24 mouse cellular contexts compared by ENCODE assay signal in the genomic region with DNA sequence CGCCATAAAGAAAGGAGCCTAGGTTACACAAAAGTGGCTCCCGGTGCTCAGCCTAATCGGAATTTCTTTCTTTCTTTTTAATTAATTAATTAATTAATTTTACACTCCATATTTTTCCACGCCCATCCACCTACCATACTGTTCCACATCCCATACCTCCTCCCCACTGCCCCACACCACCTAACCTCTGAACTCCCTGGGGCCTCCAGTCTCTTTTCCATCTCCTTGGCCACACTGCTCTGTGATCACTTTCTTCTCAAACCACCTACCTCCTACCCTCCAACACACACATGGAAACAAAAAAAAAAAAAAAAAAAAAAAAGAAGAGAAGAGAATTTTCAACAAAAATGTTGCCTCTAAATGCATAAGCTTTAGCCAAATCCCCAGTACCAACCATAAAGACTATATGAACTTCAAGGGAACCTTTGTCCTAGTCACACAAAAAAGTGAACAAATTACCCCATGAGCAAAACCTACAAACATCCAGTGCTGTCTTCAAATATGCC. TPM values are rescaled to one million over a fixed set of nuclear protein-coding genes. Genes with fewer than 3 reads are reported as not detected.
DNase-seq lines count a peak whose midpoint lies in the region; ATAC-seq and TF ChIP-seq lines count a peak whose summit lies in the region.
"Had no signal": no experiment of that assay in that cellular context is flagged by ENCODE, and none has a peak within 500 bp of the region (broad histone marks: within the 10 kb centered on the region; RNA-seq: fewer than 3 reads in every experiment).

No protein-coding gene starts in this region.

- DNase-seq in lung, embryonic 14.5 days, result no peak
- DNase-seq in lung, postnatal 36 days, result no peak
- DNase-seq in ES-E14 (ENCODE audit: low read depth, low spot score), result no peak
- DNase-seq in forebrain, embryonic 14.5 days (ENCODE audit: low spot score), result no peak
- DNase-seq in spleen, postnatal 14 days (ENCODE audit: low spot score in 2 of 2), result no peak
- DNase-seq in layer of hippocampus, postnatal 10 days (ENCODE audit: low spot score in 2 of 2), result no peak
- DNase-seq: adrenal gland, postnatal 10 days; cerebellum, adult 8-10 months; cerebellum, postnatal 36 days; embryo, embryonic 11 days; kidney, adult 2 months; kidney, postnatal 36 days; left cerebral cortex, postnatal 4 days; lung, postnatal 4 days; thymus, adult 18-20 months; thymus, postnatal 4 days had no signal

- no peaks in the 10 kb centered on the region for H3K27me3 ChIP-seq in lung, embryonic 14.5 days (ENCODE audit: insufficient read depth, low read length)
- H3K27me3 ChIP-seq in forebrain, embryonic 14.5 days (replicated peaks; ENCODE audit: control insufficient read depth, insufficient read depth, low read length), result no peaks in the 10 kb centered on the region
- no peaks in the 10 kb centered on the region for H3K27me3 ChIP-seq in midbrain, embryonic 13.5 days
- H3K27me3 ChIP-seq: hindbrain, embryonic 15.5 days; neural tube, embryonic 13.5 days had no signal

- no peak overlapping the region for H3K4me3 ChIP-seq in lung, embryonic 14.5 days (ENCODE audit: low read depth, low read length)
- no peak overlapping the region for H3K4me3 ChIP-seq in ES-E14 (ENCODE audit: insufficient read depth in 1 of 2, low read depth in 1 of 2, low read length in 2 of 2, poor library complexity in 1 of 2, severe bottlenecking in 1 of 2)
- no peak overlapping the region for H3K4me3 ChIP-seq in forebrain, embryonic 14.5 days (ENCODE audit: low read depth, low read length)
- no peak overlapping the region for H3K4me3 ChIP-seq in midbrain, embryonic 13.5 days (replicated peaks)
- H3K4me3 ChIP-seq: hindbrain, embryonic 15.5 days; myocyte; neural tube, embryonic 13.5 days had no signal

- no peaks in the 10 kb centered on the region for H3K36me3 ChIP-seq in lung, embryonic 14.5 days (ENCODE audit: insufficient read depth)
- H3K36me3 ChIP-seq in ES-E14 (ENCODE audit: control insufficient read depth, insufficient read depth, low read length, poor library complexity, severe bottlenecking), result no peaks in the 10 kb centered on the region
- H3K36me3 ChIP-seq in forebrain, embryonic 14.5 days (ENCODE audit: control insufficient read depth, insufficient read depth, low read length), result peaks cover 2% of the 10 kb centered on the region; the same call in 1 of the 2 replicates
- H3K36me3 ChIP-seq in midbrain, embryonic 13.5 days, result no peaks in the 10 kb centered on the region
- H3K36me3 ChIP-seq: hindbrain, embryonic 15.5 days; neural tube, embryonic 13.5 days had no signal

- in situ Hi-C loops in ES-E14 (cut with MboI; ENCODE audit: low sequenced_read_pairs in 2 of 2, unreplicated experiment in 2 of 2), result no loop called here

- H3K27ac ChIP-seq in lung, embryonic 14.5 days (ENCODE audit: low read depth), result peak overlapping the region; percentile 55; the same call in 1 of the 2 replicates
- peak overlapping the region; percentile 49; the same call in 1 of the 2 replicates for H3K27ac ChIP-seq in ES-E14 (ENCODE audit: insufficient read depth, low read depth, low read length, poor library complexity, severe bottlenecking)
- H3K27ac ChIP-seq in forebrain, embryonic 14.5 days (ENCODE audit: low read depth, low read length), result no peak overlapping the region
- no peak overlapping the region for H3K27ac ChIP-seq in midbrain, embryonic 13.5 days
- H3K27ac ChIP-seq: hindbrain, embryonic 15.5 days; neural tube, embryonic 13.5 days had no signal

- TF ChIP-seq CTCF in lung, embryonic 14.5 days (IDR thresholded peaks at IDR 0.05; ENCODE audit: low read depth), result no peak

- peak; percentile 17; the same call in 1 of the 2 replicates for ATAC-seq in lung, embryonic 14.5 days (ENCODE audit: insufficient read depth)
- peak; percentile 37 for ATAC-seq in forebrain, embryonic 14.5 days
- ATAC-seq in midbrain, embryonic 13.5 days, result peak; percentile 80
- ATAC-seq in granulocyte monocyte progenitor cell, adult 5-6 weeks (replicated peaks; ENCODE audit: poor library complexity, severe bottlenecking), result no peak

- 52% methylated on average over 4 of the region's 4 CpGs for WGBS in lung, embryonic 14.5 days
- 8% methylated on average over 4 of the region's 4 CpGs for WGBS in forebrain, embryonic 14.5 days
- 16% methylated on average over 4 of the region's 4 CpGs for WGBS in midbrain, embryonic 13.5 days

- H3K9ac ChIP-seq in lung, embryonic 14.5 days, result no peak overlapping the region
- no peak overlapping the region for H3K9ac ChIP-seq in ES-E14 (ENCODE audit: insufficient read depth, low read depth, low read length, poor library complexity, severe bottlenecking)
- H3K9ac ChIP-seq in forebrain, embryonic 14.5 days (ENCODE audit: low read length), result no peak overlapping the region
- no peak overlapping the region for H3K9ac ChIP-seq in midbrain, embryonic 13.5 days (replicated peaks)
- H3K9ac ChIP-seq: hindbrain, embryonic 15.5 days; neural tube, embryonic 13.5 days had no signal

- no peaks in the 10 kb centered on the region for H3K9me3 ChIP-seq in lung, embryonic 14.5 days (ENCODE audit: low read depth, low read length)
- no peaks in the 10 kb centered on the region for H3K9me3 ChIP-seq in ES-E14 (ENCODE audit: control insufficient read depth, insufficient read depth, low read depth, low read length)
- no peaks in the 10 kb centered on the region for H3K9me3 ChIP-seq in forebrain, embryonic 14.5 days (replicated peaks; ENCODE audit: control insufficient read depth, low read length)
- no peaks in the 10 kb centered on the region for H3K9me3 ChIP-seq in midbrain, embryonic 13.5 days
- H3K9me3 ChIP-seq: hindbrain, embryonic 15.5 days; neural tube, embryonic 13.5 days had no signal

- no peak overlapping the region for H3K4me2 ChIP-seq in lung, embryonic 14.5 days
- no peak overlapping the region for H3K4me2 ChIP-seq in forebrain, embryonic 14.5 days (ENCODE audit: low read length)
- H3K4me2 ChIP-seq in midbrain, embryonic 13.5 days (replicated peaks), result no peak overlapping the region
- H3K4me2 ChIP-seq: heart, embryonic 11.5 days; hindbrain, embryonic 15.5 days; neural tube, embryonic 13.5 days had no signal

- no peaks in the 10 kb centered on the region for H3K4me1 ChIP-seq in lung, embryonic 14.5 days (ENCODE audit: insufficient read depth)
- peaks cover 2 to 5% of the 10 kb centered on the region in 2 experiments; a peak in 3 of 4 replicates for H3K4me1 ChIP-seq in ES-E14 (ENCODE audit: control insufficient read depth in 2 of 2, insufficient read depth in 2 of 2, low read length in 2 of 2, poor library complexity in 1 of 2)
- H3K4me1 ChIP-seq in forebrain, embryonic 14.5 days (ENCODE audit: control insufficient read depth, insufficient read depth, low read length), result peaks cover 4% of the 10 kb centered on the region; the same call in 1 of the 2 replicates
- peaks cover 7% of the 10 kb centered on the region for H3K4me1 ChIP-seq in midbrain, embryonic 13.5 days (replicated peaks)
- H3K4me1 ChIP-seq: hindbrain, embryonic 15.5 days; neural tube, embryonic 13.5 days had no signal

TF ChIP-seq in ES-E14, 5 proteins besides CTCF, POLR2A, EP300 and RAD21:
- TF ChIP-seq ZNF384 (IDR thresholded peaks at IDR 0.05; ENCODE audit: low read depth, low read length) (peak; percentile 21; the same call in 1 of the 2 replicates), CHD2 (IDR thresholded peaks at IDR 0.05; ENCODE audit: low read depth, low read length) (no peak)

RNA-seq across cellular contexts. Expression of gene Lix1, which starts 22.9 kb away (rescaled TPM):
- polyA plus RNA-seq in lung, embryonic 14.5 days (2014; fragmentation: Nextera tagmentation; extraction: Ambion mirVana), result 0.26 and 0.60 TPM in 2 replicates
- total RNA-seq in ES-E14 (2012; rRNA removed), result 0.95 and 2.3 TPM in 2 replicates
- 25.0 and 26.9 TPM in 2 replicates for polyA plus RNA-seq in forebrain, embryonic 14.5 days (2014; fragmentation: Nextera tagmentation; extraction: Ambion mirVana)
- polyA plus RNA-seq in midbrain, embryonic 13.5 days (2015; fragmentation: Nextera tagmentation; extraction: Ambion mirVana), result 19.4 and 21.6 TPM in 2 replicates
- total RNA-seq in granulocyte monocyte progenitor cell, adult 5-6 weeks (2014; fragmentation: Nextera tagmentation), result not detected in 2 replicates
- total RNA-seq in granulocyte monocyte progenitor cell, adult 5-6 weeks (2017), result not detected in 2 replicates
- 10 to 100 TPM; 77.0 to 78.5 TPM for total RNA-seq in layer of hippocampus, postnatal 10 days (2021)
- total RNA-seq: hematopoietic stem cell, adult 5-6 weeks; megakaryocyte-erythroid progenitor cell, adult 5-6 weeks had no signal

RNA-seq across cellular contexts. Expression of gene Riok2, which starts 51.3 kb away (rescaled TPM):
- 26.8 and 29.3 TPM in 2 replicates for polyA plus RNA-seq in lung, embryonic 14.5 days (2014; fragmentation: Nextera tagmentation; extraction: Ambion mirVana)
- total RNA-seq in ES-E14 (2012; rRNA removed), result 42.1 and 60.6 TPM in 2 replicates
- polyA plus RNA-seq in forebrain, embryonic 14.5 days (2014; fragmentation: Nextera tagmentation; extraction: Ambion mirVana), result 30.7 and 33.8 TPM in 2 replicates
- polyA plus RNA-seq in midbrain, embryonic 13.5 days (2015; fragmentation: Nextera tagmentation; extraction: Ambion mirVana), result 27.0 and 30.7 TPM in 2 replicates
- 39.3 and 39.8 TPM in 2 replicates for total RNA-seq in granulocyte monocyte progenitor cell, adult 5-6 weeks (2014; fragmentation: Nextera tagmentation)
- 35.0 and 54.0 TPM in 2 replicates for total RNA-seq in granulocyte monocyte progenitor cell, adult 5-6 weeks (2017)
- 10 to 100 TPM; 19.3 to 21.0 TPM for total RNA-seq in layer of hippocampus, postnatal 10 days (2021)

Comparison
In these comparisons a context has a peak if more than half of its experiments do, and no peak if none do; other contexts are left out.
1. H3K27ac ChIP-seq: peak in lung, embryonic 14.5 days (single experiment) and ES-E14 (single experiment); none in forebrain, embryonic 14.5 days (single experiment) and midbrain, embryonic 13.5 days (single experiment).
2. RNA of gene Lix1, which starts 22.9 kb away (total RNA-seq): 77.0 to 78.5 TPM in layer of hippocampus, postnatal 10 days; 0.95 to 2.3 TPM in ES-E14 and not detected in granulocyte monocyte progenitor cell, adult 5-6 weeks; every median in the first group is over 10 times any median in the second.